Mouse (Mus musculus) myocyte (in vitro differentiated cells): Measurements from ENCODE around the gene Slc39a11. TPM values are rescaled to one million over a fixed set of nuclear protein-coding genes. Genes with fewer than 3 reads are reported as not detected.

Source experiments
- H3K27me3 ChIP-seq: one replicate; pipeline ENCODE4 v1.6.1; 2011; ENCODE audit not compliant: control insufficient read depth, insufficient read depth, insufficient read length
- H3K36me3 ChIP-seq: one replicate; pipeline ENCODE4 v1.6.1; 2011; ENCODE audit not compliant: control insufficient read depth, insufficient read depth
- H3K4me2 ChIP-seq: one replicate; pipeline ENCODE4 v1.6.1; 2011; ENCODE audit warnings: low read depth, control low read depth
- H3K4me3 ChIP-seq: one replicate; pipeline ENCODE4 v1.5.1; 2011; ENCODE audit warnings: mild to moderate bottlenecking, control low read depth, moderate library complexity
- H3K79me2 ChIP-seq: one replicate; pipeline ENCODE4 v1.6.1; 2011; ENCODE audit not compliant: control insufficient read depth, insufficient read depth
- H3ac ChIP-seq: one replicate; pipeline ENCODE4 v1.6.1; 2011; ENCODE audit not compliant: control insufficient read depth, insufficient read length
- CEBPB ChIP-seq: IDR thresholded peaks from 2 replicates; pipeline ENCODE4 v1.6.1; 2011; ENCODE audit warnings: mild to moderate bottlenecking, moderate library complexity; ENCODE audit not compliant: poor library complexity, insufficient read depth, severe bottlenecking
- E2F4 ChIP-seq: IDR thresholded peaks from one replicate; pipeline ENCODE4 v1.6.1; 2011; ENCODE audit warnings: mild to moderate bottlenecking, control low read depth, moderate library complexity; ENCODE audit not compliant: insufficient read depth
- MAX ChIP-seq: IDR thresholded peaks from one replicate; pipeline ENCODE4 v1.6.1; 2011; ENCODE audit warnings: low read depth, mild to moderate bottlenecking, control low read depth
- MYOD1 ChIP-seq, 3 experiments: IDR thresholded peaks; one replicate each; pipeline ENCODE4 v1.6.1; 2011; ENCODE audit warnings: control low read depth in 2 of 3, low read depth in 2 of 3, mild to moderate bottlenecking in 2 of 3, moderate library complexity in 1 of 3; ENCODE audit not compliant: insufficient read length in 2 of 3, control insufficient read depth in 1 of 3
- MYOG ChIP-seq, 3 experiments: IDR thresholded peaks; one replicate each; pipeline ENCODE4 v1.6.1; 2011; ENCODE audit warnings: control low read depth in 2 of 3, low read depth in 2 of 3, mild to moderate bottlenecking in 2 of 3; ENCODE audit not compliant: insufficient read length in 2 of 3, control insufficient read depth in 1 of 3, insufficient read depth in 1 of 3
- POLR2A ChIP-seq: IDR thresholded peaks from one replicate; pipeline ENCODE4 v1.6.1; 2011; ENCODE audit warnings: low read depth, mild to moderate bottlenecking, control low read depth, moderate library complexity; ENCODE audit not compliant: insufficient read length
- POLR2AphosphoS2 ChIP-seq: IDR thresholded peaks from one replicate; pipeline ENCODE4 v1.6.1; 2011; ENCODE audit warnings: low read depth, control low read depth; ENCODE audit not compliant: insufficient read length
- REST ChIP-seq: IDR thresholded peaks from one replicate; pipeline ENCODE4 v1.6.1; 2011; ENCODE audit warnings: mild to moderate bottlenecking, control low read depth, moderate library complexity; ENCODE audit not compliant: insufficient read depth, insufficient read length
- SRF ChIP-seq: IDR thresholded peaks from one replicate; pipeline ENCODE4 v1.6.1; 2011; ENCODE audit warnings: low read depth; ENCODE audit not compliant: control insufficient read depth, insufficient read length
- TCF12 ChIP-seq: IDR thresholded peaks from one replicate; pipeline ENCODE4 v1.6.1; 2011; ENCODE audit warnings: mild to moderate bottlenecking, control low read depth; ENCODE audit not compliant: poor library complexity, insufficient read depth, severe bottlenecking
- TCF3 ChIP-seq: IDR thresholded peaks from one replicate; pipeline ENCODE4 v1.6.1; 2011; ENCODE audit warnings: low read depth, control low read depth; ENCODE audit not compliant: insufficient read length
- USF1 ChIP-seq: IDR thresholded peaks from one replicate; pipeline ENCODE4 v1.6.1; 2011; ENCODE audit warnings: low read depth, mild to moderate bottlenecking, control low read depth, moderate library complexity
- polyA plus RNA-seq: library from polyadenylated mRNA; unstranded; fragments of >200 nt; fragmentation: generic; extraction: Trizol; gene quantifications from one replicate; pipeline ENCODE4 v1.2.1, GENCODE M21; 2012; ENCODE audit warnings: missing spikeins

The Slc39a11 gene
- polyA plus RNA-seq, 1 experiment: 15.7 TPM

DNA sequence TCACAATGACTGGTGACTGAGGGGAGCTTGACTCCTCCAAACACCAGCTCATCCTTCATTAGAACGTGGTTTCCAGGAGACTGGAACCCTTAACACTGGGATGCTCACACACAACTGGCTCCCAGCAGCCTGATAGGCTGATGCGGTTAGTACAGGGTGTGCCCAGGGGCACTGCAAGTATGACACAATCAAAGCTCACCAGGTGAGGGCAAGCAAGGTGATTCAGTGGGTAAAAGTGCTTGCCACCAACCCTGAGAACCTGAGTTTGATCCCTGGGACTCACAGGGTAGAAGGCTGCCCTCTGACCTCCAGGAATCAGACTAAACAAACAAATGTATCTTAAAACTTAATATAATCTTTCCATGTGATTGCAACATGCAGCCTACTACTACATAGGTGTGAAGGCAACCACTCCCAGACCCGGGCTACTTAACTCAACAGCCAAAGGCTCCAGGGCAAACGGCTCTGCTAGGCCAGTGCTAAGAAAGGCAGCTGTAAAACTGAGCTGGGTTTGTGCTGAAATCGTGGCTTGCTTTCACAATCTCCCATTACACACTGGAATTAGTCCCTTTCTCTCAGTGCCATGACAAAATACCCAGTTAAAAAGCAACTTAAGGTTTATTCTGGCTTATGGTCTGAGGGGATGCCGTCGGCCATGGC is 95.0 kb downstream of the Slc39a11 start:
- TF ChIP-seq USF1 (no peak), REST (no peak), TCF3 (no peak), CEBPB (no peak), TCF12 (no peak), E2F4 (no peak), MYOD1 (IDR thresholded peaks at IDR 0.05; ENCODE audit: control insufficient read depth in 1 of 3, insufficient read length in 2 of 3, low read depth in 2 of 3) (no peak), MAX (no peak), POLR2A (no peak), POLR2AphosphoS2 (no peak), MYOG (IDR thresholded peaks at IDR 0.05; ENCODE audit: control insufficient read depth in 1 of 3, insufficient read depth in 1 of 3, insufficient read length in 2 of 3, low read depth in 2 of 3) (no peak), SRF (no peak)
- Histone ChIP-seq H3ac (no peak overlapping the region), H3K4me3 (no peak overlapping the region), H3K36me3 (no peaks in the 10 kb centered on the region), H3K79me2 (no peaks in the 10 kb centered on the region), H3K27me3 (no peaks in the 10 kb centered on the region), H3K4me2 (no peak overlapping the region)

DNA sequence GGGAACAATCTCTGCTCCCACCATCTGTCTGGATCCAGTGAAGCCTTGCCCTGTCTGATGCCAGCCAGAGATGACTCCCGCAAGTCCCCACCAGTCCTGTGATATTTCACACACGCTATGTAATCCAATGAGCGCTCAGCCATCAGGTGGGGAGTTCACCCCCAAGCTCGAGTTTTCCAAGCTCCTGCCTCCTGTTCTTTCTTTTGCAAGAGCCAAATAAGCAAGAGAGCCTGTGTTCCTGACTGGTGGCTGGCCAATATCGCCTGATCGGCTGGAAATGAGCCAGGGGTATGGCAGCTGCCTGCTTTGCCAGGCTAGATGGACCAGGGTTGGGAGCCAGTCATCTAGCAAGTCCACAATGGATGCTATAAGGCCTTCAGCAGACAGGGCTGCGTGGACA is 95.7 kb downstream of the Slc39a11 start:
- H3K27me3 ChIP-seq: no peaks in the 10 kb centered on the region
- no peak for TF ChIP-seq E2F4
- TF ChIP-seq REST: no peak
- TF ChIP-seq POLR2AphosphoS2: no peak
- no peak for TF ChIP-seq TCF3
- TF ChIP-seq SRF: no peak
- TF ChIP-seq MYOG (IDR thresholded peaks at IDR 0.05; ENCODE audit: control insufficient read depth in 1 of 3, insufficient read depth in 1 of 3, insufficient read length in 2 of 3, low read depth in 2 of 3): no peak
- no peak for TF ChIP-seq TCF12
- TF ChIP-seq MAX: no peak
- TF ChIP-seq CEBPB: no peak
- TF ChIP-seq USF1: no peak
- no peak for TF ChIP-seq MYOD1 (IDR thresholded peaks at IDR 0.05; ENCODE audit: control insufficient read depth in 1 of 3, insufficient read length in 2 of 3, low read depth in 2 of 3)
- TF ChIP-seq POLR2A: no peak
- H3K4me2 ChIP-seq: no peak overlapping the region
- H3K4me3 ChIP-seq: no peak overlapping the region
- H3K36me3 ChIP-seq: no peaks in the 10 kb centered on the region
- no peaks in the 10 kb centered on the region for H3K79me2 ChIP-seq
- no peak overlapping the region for H3ac ChIP-seq

DNA sequence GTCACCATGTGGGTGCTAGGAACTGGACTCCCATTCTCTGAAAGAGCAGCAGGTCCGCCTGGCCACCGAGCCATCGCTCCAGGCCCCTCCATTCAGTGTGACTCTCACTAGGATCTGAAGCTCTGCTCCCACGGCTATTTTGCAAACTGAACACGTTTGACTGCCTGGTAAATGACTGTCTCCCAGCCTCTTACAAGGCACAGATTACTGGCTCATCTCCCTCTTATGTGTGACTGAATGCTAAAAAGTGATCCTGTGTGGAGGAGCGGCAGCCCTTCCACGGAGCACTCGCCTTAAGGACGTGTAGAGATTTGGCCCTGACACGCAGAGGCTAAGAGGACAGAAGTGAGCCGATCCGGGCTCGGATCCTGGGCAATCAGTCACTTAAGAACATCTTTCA is 96.3 kb downstream of the Slc39a11 start:
- H3K36me3 ChIP-seq: no peaks in the 10 kb centered on the region
- no peak overlapping the region for H3K4me2 ChIP-seq
- no peak overlapping the region for H3K4me3 ChIP-seq
- no peaks in the 10 kb centered on the region for H3K79me2 ChIP-seq
- TF ChIP-seq MAX: no peak
- no peak for TF ChIP-seq POLR2A
- TF ChIP-seq E2F4: no peak
- no peak for TF ChIP-seq MYOD1 (IDR thresholded peaks at IDR 0.05; ENCODE audit: control insufficient read depth in 1 of 3, insufficient read length in 2 of 3, low read depth in 2 of 3)
- no peak for TF ChIP-seq MYOG (IDR thresholded peaks at IDR 0.05; ENCODE audit: control insufficient read depth in 1 of 3, insufficient read depth in 1 of 3, insufficient read length in 2 of 3, low read depth in 2 of 3)
- H3ac ChIP-seq: no peak overlapping the region
- H3K27me3 ChIP-seq: no peaks in the 10 kb centered on the region

DNA sequence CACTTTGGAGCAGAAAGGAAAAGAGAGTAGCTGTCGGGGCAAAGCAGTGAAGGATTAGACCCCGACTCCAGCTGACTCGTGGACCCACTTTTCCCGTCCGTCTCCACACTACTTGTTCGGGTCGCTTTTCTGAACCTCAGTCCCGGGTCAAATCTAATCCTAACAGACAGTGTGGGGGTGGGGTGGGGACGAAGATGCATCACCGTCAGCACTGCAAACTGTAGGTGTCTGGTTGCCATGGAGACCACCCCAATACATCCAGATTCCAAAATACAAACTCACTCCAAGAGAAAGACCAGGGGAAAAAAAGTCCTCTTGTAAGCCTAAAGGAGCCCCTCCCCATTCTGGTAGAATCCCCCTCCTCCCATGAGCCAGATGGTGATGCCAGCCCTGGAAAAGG is 97.3 kb downstream of the Slc39a11 start:
- H3K4me3 ChIP-seq: no peak overlapping the region
- H3K27me3 ChIP-seq: no peaks in the 10 kb centered on the region
- no peak for TF ChIP-seq MAX
- TF ChIP-seq E2F4: no peak
- no peak for TF ChIP-seq REST
- no peak for TF ChIP-seq SRF
- TF ChIP-seq TCF3: no peak
- TF ChIP-seq POLR2AphosphoS2: no peak
- H3K4me2 ChIP-seq: no peak overlapping the region
- no peaks in the 10 kb centered on the region for H3K36me3 ChIP-seq
- H3ac ChIP-seq: no peak overlapping the region
- H3K79me2 ChIP-seq: no peaks in the 10 kb centered on the region

DNA sequence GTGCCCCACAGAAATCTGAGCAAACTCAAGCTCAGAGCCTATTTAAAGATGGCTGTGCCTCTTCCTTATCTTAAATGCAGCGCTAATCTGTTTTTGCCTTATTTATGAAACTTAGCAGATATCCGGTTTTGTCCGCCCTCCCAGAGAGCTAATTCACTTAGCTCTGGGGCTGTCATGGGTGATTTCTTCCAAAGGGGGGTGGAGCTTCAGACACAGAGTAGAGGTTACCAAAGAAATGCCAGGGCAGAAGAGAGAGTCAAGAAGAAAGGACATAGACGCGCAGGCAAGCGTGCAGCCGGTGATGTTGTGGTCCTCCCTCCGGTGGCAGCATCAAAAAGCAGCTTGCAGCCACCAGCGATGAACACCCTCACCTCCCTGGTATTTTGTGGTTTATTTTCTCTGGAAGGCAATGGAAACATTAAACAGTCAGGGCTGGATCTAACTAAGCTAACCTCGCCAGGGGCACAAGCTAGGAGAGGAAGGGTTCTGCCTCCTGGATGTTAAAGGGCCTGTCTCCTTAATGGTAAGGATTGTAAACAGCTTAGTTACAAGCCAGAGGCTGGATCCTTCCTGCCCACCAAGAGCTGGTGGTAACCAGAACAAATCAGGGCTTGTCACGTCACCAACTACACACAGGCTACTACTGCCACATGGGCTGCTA is 103.5 kb downstream of the Slc39a11 start:
- Histone ChIP-seq H3K27me3 (no peaks in the 10 kb centered on the region), H3ac (no peak overlapping the region), H3K36me3 (no peaks in the 10 kb centered on the region), H3K79me2 (no peaks in the 10 kb centered on the region), H3K4me2 (peak overlapping the region; percentile 8), H3K4me3 (no peak overlapping the region)
- TF ChIP-seq TCF12 (no peak), MAX (no peak), USF1 (no peak), CEBPB (no peak), POLR2A (no peak), MYOD1 (IDR thresholded peaks at IDR 0.05; ENCODE audit: control insufficient read depth in 1 of 3, insufficient read length in 2 of 3, low read depth in 2 of 3) (no peak), POLR2AphosphoS2 (no peak), SRF (no peak), E2F4 (no peak)
